Mouse (Mus musculus) ES-E14 (cell line): ENCODE measurements around the gene Nat8f2. TPM values are rescaled to one million over a fixed set of nuclear protein-coding genes. Genes with fewer than 3 reads are reported as not detected.
"Not testable (repeated sequence)": the region's sequence is repeated elsewhere in the genome, so short reads cannot be mapped to it uniquely, and the experiment has no call there.

ENCODE experiments used
- DNase-seq: peaks from one replicate; pipeline ENCODE4 v3.0.0-alpha.2; 2013; ENCODE audit warnings: low read depth, low spot score
- H3K27ac ChIP-seq: 2 replicates; pipeline ENCODE4 v1.5.1; 2012; ENCODE audit warnings: low read depth, mild to moderate bottlenecking, low read length, moderate library complexity, mixed read lengths; ENCODE audit not compliant: poor library complexity, insufficient read depth, severe bottlenecking
- H3K36me3 ChIP-seq: 2 replicates; pipeline ENCODE4 v1.6.1; 2012; ENCODE audit warnings: mild to moderate bottlenecking, low read length, moderate library complexity, mixed read lengths; ENCODE audit not compliant: control insufficient read depth, poor library complexity, insufficient read depth, severe bottlenecking
- H3K4me1 ChIP-seq, 2 experiments: fragments of 150-350 bp in 1 of 2; sonication (generic) in 1 of 2; 2 replicates each; pipeline ENCODE4 v1.6.1; 2012; ENCODE audit warnings: low read length in 2 of 2, mild to moderate bottlenecking in 1 of 2, mixed read lengths in 1 of 2; ENCODE audit not compliant: control insufficient read depth in 2 of 2, insufficient read depth in 2 of 2, poor library complexity in 1 of 2
- H3K4me3 ChIP-seq, 2 experiments: fragments of 150-350 bp in 1 of 2; sonication (generic) in 1 of 2; 2 replicates each; pipeline ENCODE4 v1.5.1; 2012; ENCODE audit warnings: low read length in 2 of 2, low read depth in 1 of 2, mild to moderate bottlenecking in 1 of 2, mixed read lengths in 1 of 2; ENCODE audit not compliant: insufficient read depth in 1 of 2, poor library complexity in 1 of 2, severe bottlenecking in 1 of 2
- H3K9ac ChIP-seq: 2 replicates; pipeline ENCODE4 v1.6.1; 2012; ENCODE audit warnings: low read depth, mild to moderate bottlenecking, low read length, mixed read lengths; ENCODE audit not compliant: poor library complexity, insufficient read depth, severe bottlenecking
- H3K9me3 ChIP-seq: fragments of 150-350 bp; sonication (generic); 2 replicates; pipeline ENCODE4 v1.6.1; 2012; ENCODE audit warnings: low read depth, mild to moderate bottlenecking, low read length; ENCODE audit not compliant: control insufficient read depth, insufficient read depth
- CHD2 ChIP-seq: IDR thresholded peaks from 2 replicates; pipeline ENCODE4 v1.6.1; 2014; ENCODE audit warnings: mild to moderate bottlenecking, low read depth, low read length, inconsistent platforms
- HCFC1 ChIP-seq: IDR thresholded peaks from 2 replicates; pipeline ENCODE4 v1.6.1; 2012; ENCODE audit warnings: low read length, inconsistent platforms, borderline replicate concordance; ENCODE audit not compliant: insufficient read depth
- MAFK ChIP-seq: IDR thresholded peaks from 2 replicates; pipeline ENCODE4 v1.6.1; 2014; ENCODE audit warnings: mild to moderate bottlenecking, low read depth, low read length, inconsistent platforms; ENCODE audit not compliant: insufficient read depth
- ZC3H11A ChIP-seq: IDR thresholded peaks from 2 replicates; pipeline ENCODE4 v1.6.1; 2012; ENCODE audit warnings: low read depth, mild to moderate bottlenecking, inconsistent platforms, low read length, borderline replicate concordance
- ZNF384 ChIP-seq: IDR thresholded peaks from 2 replicates; pipeline ENCODE4 v1.6.1; 2012; ENCODE audit warnings: low read depth, low read length, inconsistent platforms
- in situ Hi-C, 2 experiments: fragments of 600-800 bp; cut with MboI; formaldehyde crosslinking; loops; one replicate each; pipeline ENCODE4 v1.15.1; 2025; ENCODE audit warnings: low sequenced_read_pairs in 2 of 2, inconsistent platforms in 1 of 2; ENCODE audit not compliant: unreplicated experiment in 2 of 2
- total RNA-seq: library from RNA; depleted of rRNA; stranded (reverse); fragments of 300-350 nt; gene quantifications from 2 replicates; pipeline ENCODE4 v1.2.3, GENCODE M21; 2012

The Nat8f2 gene
- total RNA-seq, 1 experiment, result 1.0 TPM

DNA sequence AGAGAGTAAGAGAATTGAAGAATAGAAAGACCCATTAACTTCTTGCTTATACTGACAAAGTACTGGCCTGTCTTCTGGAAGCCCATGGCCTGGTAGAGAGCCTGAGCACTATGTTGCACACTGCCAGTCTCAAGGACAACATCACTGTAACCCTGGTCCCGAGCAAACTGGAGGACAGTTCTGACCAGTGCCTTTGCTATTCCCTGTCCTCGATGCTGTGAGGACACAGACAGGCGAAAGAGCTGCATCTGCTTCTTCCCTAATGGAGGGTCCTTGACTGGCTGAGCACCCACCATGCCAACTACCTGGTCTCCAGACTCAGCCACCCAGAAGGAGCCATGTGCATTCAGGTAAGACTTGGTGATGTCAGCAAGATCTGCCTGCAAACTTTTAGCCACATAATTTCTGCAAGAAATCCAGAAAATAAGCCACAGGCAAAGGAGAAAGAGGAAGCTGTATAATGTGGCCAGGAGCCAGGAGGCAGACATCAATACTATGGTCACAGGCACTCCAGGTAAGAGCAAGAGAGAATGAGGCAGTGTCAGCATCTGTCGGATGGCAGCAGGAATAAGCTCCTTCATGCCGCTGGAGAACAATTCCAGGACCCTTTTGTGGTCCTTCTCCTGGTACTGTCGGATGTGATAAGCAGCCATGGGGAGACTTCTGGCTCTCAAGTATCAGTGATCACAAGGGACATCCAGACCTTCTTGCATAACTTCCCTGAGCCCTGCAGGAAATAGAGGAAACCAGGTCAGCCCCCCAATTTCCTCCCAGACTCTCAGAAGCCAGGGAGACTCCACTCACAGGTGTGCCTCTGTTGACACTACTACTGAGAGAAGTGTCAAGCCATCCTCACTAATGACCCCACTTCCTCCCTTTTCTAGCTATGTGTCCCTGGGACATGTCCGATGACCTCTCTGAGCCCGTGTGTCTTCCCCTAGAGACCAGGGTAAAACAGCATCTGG is 950 bp downstream of the Nat8f2 start:
- Histone ChIP-seq H3K36me3 (no peaks in the 10 kb centered on the region), H3K4me1 (peaks cover 0 to 2% of the 10 kb centered on the region in 2 experiments; a peak in 1 of 4 replicates), H3K27ac (no peak overlapping the region), H3K4me3 (no peak overlapping the region), H3K9me3 (peaks cover 2% of the 10 kb centered on the region; the same call in 1 of the 2 replicates), H3K9ac (no peak overlapping the region)
- TF ChIP-seq ZNF384 (no peak), ZC3H11A (no peak), HCFC1 (no peak)
- no peak for DNase-seq
- in situ Hi-C loops, result no loop called here

DNA sequence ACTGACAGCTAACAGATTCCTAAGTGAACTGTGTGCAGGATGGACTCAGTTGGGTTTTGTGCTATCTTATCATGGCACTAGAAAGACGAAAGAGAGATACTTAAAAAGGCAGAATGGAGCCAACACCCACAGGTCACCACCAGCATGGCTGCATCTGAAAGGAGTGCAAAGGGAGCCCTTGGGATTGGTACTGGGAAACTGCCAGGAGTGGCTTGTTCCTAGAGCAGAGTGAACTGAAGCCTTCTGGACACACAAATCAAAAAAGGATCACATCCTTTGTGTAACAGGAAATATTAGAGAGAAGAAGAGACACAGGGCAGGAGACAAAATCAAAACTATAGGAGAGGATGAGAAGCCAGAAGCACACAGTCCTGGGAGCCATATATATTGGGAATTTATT is 2.0 kb downstream of the Nat8f2 start:
- H3K9ac ChIP-seq, H3K36me3 ChIP-seq, H3K9me3 ChIP-seq, DNase-seq, H3K27ac ChIP-seq, H3K4me3 ChIP-seq, in situ Hi-C loops, H3K4me1 ChIP-seq: not testable (repeated sequence)

DNA sequence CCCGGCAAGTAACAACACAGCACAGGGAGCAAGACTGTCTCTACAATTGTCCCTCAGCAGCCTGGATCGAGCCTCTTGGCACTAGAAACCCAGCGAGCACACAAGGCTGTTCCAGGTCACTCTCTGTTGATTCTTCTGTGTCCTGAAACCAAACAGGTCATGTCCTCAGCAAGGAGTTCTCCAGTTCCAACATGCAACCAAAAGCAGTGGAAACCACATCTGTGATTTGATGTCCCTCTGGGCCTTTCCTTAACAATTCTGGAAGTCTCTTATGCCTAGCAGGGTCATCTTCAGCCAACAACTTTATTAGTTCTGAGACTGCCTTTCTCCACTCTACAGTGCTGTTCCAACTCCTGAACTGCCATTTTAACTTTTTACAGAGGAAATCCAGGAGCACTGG is 2.8 kb downstream of the Nat8f2 start:
- H3K4me1 ChIP-seq, H3K4me3 ChIP-seq, DNase-seq, H3K36me3 ChIP-seq, H3K9ac ChIP-seq, in situ Hi-C loops, H3K27ac ChIP-seq, H3K9me3 ChIP-seq: not testable (repeated sequence)

DNA sequence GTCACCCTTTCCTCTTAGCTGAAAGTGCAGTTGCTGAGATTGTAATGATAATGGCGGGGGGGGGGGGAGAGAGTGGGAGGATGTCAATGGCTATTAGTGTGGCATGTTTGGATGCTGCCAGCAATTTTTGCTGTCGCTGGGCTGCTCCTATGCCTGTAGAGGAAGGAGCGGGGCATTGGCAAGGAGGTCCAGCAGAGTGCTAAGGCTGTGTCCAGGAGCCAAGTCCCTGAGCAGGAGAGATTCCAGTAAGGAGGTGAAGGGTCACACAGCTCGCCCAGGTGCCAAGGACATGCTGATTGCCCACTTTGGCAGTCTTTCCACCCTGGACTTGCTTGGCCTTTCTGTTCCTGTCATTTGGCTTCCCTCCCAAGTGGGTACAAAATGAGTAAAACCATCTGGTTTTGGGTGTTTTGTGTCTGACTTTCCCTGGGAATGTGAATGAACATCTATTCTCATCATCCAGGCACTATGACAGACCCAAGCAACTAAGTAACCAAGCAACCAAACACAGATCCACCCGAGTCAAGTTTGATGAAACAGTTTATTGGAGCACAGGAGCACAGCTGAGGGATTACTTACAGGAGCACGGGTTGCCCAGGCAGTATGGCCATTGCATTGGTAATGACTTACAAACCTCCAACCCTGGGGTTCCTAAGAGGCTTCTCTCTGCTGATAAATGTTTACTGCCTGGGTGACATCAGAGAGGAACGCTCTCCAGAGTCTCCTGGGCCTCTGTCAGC is 3.9 kb downstream of the Nat8f2 start:
- H3K9ac ChIP-seq, H3K27ac ChIP-seq, H3K9me3 ChIP-seq, H3K36me3 ChIP-seq, DNase-seq, H3K4me3 ChIP-seq, in situ Hi-C loops, H3K4me1 ChIP-seq: not testable (repeated sequence)

DNA sequence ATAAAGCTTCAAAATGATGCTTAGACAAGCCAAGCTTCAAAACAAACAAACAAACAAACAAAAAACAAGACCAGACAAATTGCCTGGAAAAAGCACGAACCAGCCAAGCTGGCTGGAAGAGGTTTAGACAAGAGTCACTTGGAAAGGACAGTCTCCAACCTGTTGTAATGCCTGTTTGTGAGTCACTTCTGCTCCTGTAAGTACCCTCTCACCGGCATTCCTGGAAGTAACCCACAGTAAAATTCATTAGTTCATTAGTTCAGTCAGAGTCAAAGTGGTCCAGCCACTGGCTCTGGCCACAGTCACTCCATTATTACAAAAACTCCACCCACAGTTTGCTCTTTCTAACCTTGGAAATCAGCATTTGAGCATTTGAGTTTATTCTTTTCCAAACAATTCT is 5.1 kb downstream of the Nat8f2 start:
- H3K36me3 ChIP-seq, result no peaks in the 10 kb centered on the region
- peaks cover 0 to 2% of the 10 kb centered on the region in 2 experiments; a peak in 1 of 4 replicates for H3K4me1 ChIP-seq
- DNase-seq, result no peak
- no peak overlapping the region for H3K9ac ChIP-seq
- in situ Hi-C loops, result no loop called here
- peaks cover 2% of the 10 kb centered on the region; the same call in 1 of the 2 replicates for H3K9me3 ChIP-seq
- TF ChIP-seq HCFC1 (no peak), ZNF384 (no peak), ZC3H11A (no peak), CHD2 (no peak), MAFK (no peak)
- H3K27ac ChIP-seq, result no peak overlapping the region
- H3K4me3 ChIP-seq, result no peak overlapping the region
